Mouse (Mus musculus): ENCODE measurements around the gene Ghitm.
"Not testable (repeated sequence)": the region's sequence is repeated elsewhere in the genome, so short reads cannot be mapped to it uniquely, and the experiment has no call there.

GRCm38 (mm10) chr14:37137596-37137995 lies 2.5 kb upstream of the Ghitm start:
- TF ChIP-seq CTCF, POLR2A (IDR thresholded peaks at IDR 0.05; ENCODE audit: extremely low read depth, insufficient read depth, low read length): not testable (repeated sequence)

Measured in cortical plate, adult 2 months (tissue).